Mouse (Mus musculus): ENCODE measurements around the gene Prr29. TPM values are rescaled to one million over a fixed set of nuclear protein-coding genes. Genes with fewer than 3 reads are reported as not detected.
A peak's percentile ranks its signal among the peaks of the same experiment; 100 is the strongest.
"Not testable (repeated sequence)": the region's sequence is repeated elsewhere in the genome, so short reads cannot be mapped to it uniquely, and the experiment has no call there.

The Prr29 gene
- polyA plus RNA-seq, 1 experiment from 2014 or later: 0.38 TPM

DNA sequence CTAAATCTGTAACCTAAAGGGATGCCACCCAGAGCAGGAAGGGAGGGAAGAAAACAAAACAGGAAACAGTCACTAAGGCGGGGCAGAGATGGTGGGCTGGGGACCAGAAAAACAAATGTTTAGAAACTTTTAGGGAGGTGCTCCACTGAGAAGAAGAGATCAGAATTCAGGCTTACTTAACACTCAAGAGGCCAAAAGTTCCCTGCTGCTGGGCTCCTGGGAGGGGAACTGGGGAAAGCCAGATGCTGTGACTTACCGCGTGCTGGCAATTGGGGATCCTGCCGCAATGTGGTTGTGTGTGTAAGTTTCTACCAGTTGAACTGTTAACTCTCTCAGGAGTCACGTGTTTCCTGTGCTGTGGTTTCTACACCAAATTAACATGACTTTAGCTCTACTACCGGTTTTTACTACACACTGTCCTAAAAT lies 22.5 kb downstream of the Prr29 start, which contains the start of gene Icam2:
TSS of gene Icam2 (minus strand) at position 285 of the 426 bp plus-strand sequence.
- Histone ChIP-seq H3K36me3 (no peaks in the 10 kb centered on the region), H3K27me3 (no peaks in the 10 kb centered on the region), H3K9ac (no peak within 1 kb of the TSS), H3K4me1 (peaks cover 8% of the 10 kb centered on the region), H3K9me3 (no peaks in the 10 kb centered on the region), H3K4me3 (no peak within 1 kb of the TSS), H3K27ac (no peak within 1 kb of the TSS), H3K4me2 (no peak within 1 kb of the TSS)
- ATAC-seq (ENCODE audit: insufficient number of reproducible peaks, low FRiP score, low TSS enrichment, low read depth): no peak
- 60% methylated on average over 6 of the region's 6 CpGs for WGBS

DNA sequence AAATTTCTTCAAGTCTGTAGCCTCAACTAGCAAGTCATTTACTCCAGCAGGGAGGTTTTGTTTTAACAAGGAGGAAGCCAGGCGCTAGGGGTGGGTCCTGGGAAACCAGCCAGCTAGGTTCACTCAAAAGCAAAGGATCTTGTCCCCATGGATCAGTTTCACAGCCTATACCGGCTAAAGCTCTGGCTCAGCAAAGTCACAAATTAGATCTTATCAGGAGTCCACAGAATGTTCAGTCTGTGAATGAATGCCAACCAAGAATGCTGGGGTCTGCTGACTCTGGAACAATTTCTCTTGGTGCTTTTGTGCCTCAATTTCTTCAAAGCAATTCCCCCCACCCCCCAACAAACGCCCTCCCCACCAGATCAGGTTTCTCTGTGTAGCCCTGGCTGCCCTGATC lies 24.3 kb downstream of the Prr29 start:
- ATAC-seq (ENCODE audit: insufficient number of reproducible peaks, low FRiP score, low TSS enrichment, low read depth): no peak
- WGBS: 21% methylated on average over 3 of the region's 3 CpGs
- H3K27ac ChIP-seq: 0 out of 2 replicates have a peak overlapping the region, but pooled peaks have one; percentile 11

DNA sequence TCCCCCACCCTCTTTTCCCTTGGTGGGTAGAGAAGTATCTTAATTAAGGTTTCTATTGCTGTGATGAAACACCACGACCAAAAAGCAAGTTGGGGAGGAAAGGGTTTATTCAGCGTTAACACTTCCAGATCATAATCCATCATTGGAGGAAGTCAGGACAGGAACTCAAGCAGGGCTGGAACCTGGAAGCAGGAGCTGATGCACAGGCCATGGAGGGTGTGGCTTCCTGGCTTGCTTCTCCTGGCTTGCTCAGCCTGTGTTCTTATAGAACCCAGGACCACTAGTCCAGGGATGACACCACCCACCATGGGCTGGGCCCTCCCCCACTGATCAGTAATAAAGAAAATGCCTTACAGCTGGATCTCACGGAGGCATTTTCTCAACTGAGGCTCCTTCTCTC lies 25.5 kb downstream of the Prr29 start:
- Histone ChIP-seq H3K27ac (no peak overlapping the region), H3K4me1 (peaks cover 8% of the 10 kb centered on the region), H3K4me2 (no peak overlapping the region), H3K9me3 (no peaks in the 10 kb centered on the region), H3K9ac (no peak overlapping the region), H3K4me3 (no peak overlapping the region), H3K27me3 (no peaks in the 10 kb centered on the region), H3K36me3 (0 out of 2 replicates have a peak, but pooled peaks cover 6% of the 10 kb centered on the region)
- no peak for ATAC-seq (ENCODE audit: insufficient number of reproducible peaks, low FRiP score, low TSS enrichment, low read depth)
- WGBS: 44% methylated on average over 3 of the region's 3 CpGs

More for the DNA sequence above, 24.3 kb downstream of the Prr29 start:
- Histone ChIP-seq H3K4me1 (peaks cover 8% of the 10 kb centered on the region), H3K27me3 (no peaks in the 10 kb centered on the region), H3K9ac (no peak overlapping the region), H3K36me3 (0 out of 2 replicates have a peak, but pooled peaks cover 6% of the 10 kb centered on the region), H3K4me2 (no peak overlapping the region), H3K4me3 (no peak overlapping the region), H3K9me3 (no peaks in the 10 kb centered on the region)

DNA sequence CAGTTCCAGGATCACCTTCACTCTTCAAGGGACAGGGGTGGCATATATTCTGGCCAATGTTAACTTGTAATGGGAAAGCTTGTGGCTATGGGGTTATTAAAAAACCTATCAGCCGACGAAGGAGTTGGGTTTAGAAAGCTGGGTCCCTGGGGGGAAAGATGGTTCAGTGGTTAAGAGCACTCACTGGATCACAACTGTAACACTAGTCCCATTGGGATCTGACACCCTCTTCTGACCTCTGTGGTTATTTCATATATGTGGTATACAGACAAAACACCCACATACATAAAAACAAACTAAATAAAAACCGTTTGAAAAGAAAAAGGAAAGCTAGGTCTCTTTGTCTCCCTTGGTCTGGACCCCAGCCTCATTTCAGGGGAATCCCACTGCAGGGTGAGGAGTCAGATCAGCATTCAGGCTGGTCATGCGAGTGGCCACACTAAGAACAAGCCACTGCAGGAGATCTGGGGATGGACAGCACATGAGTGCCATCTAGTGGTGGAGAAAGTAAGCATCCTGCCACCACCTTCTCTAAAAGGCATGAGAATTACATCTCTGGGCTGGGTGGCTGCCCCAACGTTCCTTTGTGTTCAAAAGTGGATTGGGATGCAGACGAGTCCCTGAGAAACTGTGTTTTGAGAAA lies 26.4 kb downstream of the Prr29 start:
- peaks cover 8% of the 10 kb centered on the region for H3K4me1 ChIP-seq
- WGBS: 32% methylated on average over 6 of the region's 6 CpGs

DNA sequence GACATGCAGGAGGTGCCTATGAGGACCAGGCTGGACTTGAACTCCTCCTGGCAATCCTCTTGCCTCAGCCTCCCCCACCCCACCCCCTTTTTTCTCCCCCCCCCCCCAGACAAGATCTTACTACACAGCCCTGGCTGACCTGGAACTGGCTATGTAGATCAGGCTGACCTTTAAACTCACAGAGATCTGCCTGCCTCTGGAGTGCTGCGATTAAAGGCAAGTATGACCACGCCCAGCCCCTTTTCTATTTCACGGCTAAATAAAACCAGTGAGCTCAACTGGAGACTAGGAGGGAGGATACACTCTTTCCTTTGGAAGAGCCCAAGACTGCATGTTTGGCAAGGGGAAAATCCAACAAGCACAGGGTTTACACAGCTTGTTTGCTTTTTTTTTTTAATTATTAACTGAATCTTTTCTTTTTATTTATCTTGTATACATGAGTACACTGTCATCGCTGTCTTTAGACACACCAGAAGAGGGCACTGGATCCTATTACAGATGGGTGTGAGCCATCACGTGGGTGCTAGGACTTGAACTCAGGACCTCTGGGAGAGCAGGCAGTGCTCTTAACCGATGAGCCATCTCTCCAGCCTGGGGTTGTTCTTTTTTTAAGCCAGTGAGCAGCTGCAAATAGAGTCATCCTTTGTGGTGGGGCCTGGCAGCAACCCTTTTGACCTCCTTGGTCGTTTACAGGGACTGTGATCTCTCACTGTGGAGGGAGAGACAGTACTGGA lies 27.5 kb downstream of the Prr29 start:
- Histone ChIP-seq H3K9me3 (no peaks in the 10 kb centered on the region), H3K4me2 (no peak overlapping the region), H3K4me1 (peaks cover 8% of the 10 kb centered on the region), H3K27ac (no peak overlapping the region), H3K9ac (no peak overlapping the region), H3K27me3 (no peaks in the 10 kb centered on the region), H3K36me3 (0 out of 2 replicates have a peak, but pooled peaks cover 8% of the 10 kb centered on the region), H3K4me3 (no peak overlapping the region)
- ATAC-seq (ENCODE audit: insufficient number of reproducible peaks, low FRiP score, low TSS enrichment, low read depth): no peak
- WGBS: 66% methylated on average over 7 of the region's 7 CpGs

More for the DNA sequence above, 26.4 kb downstream of the Prr29 start:
- 0 out of 2 replicates have a peak, but pooled peaks cover 6% of the 10 kb centered on the region for H3K36me3 ChIP-seq
- H3K4me3 ChIP-seq: no peak overlapping the region
- H3K27me3 ChIP-seq: no peaks in the 10 kb centered on the region
- H3K9ac ChIP-seq: no peak overlapping the region
- no peak overlapping the region for H3K27ac ChIP-seq
- H3K4me2 ChIP-seq: no peak overlapping the region
- H3K9me3 ChIP-seq: no peaks in the 10 kb centered on the region
- 0 out of 2 replicates have a peak, but pooled peaks have one; percentile 56 for ATAC-seq (ENCODE audit: insufficient number of reproducible peaks, low FRiP score, low TSS enrichment, low read depth)

DNA sequence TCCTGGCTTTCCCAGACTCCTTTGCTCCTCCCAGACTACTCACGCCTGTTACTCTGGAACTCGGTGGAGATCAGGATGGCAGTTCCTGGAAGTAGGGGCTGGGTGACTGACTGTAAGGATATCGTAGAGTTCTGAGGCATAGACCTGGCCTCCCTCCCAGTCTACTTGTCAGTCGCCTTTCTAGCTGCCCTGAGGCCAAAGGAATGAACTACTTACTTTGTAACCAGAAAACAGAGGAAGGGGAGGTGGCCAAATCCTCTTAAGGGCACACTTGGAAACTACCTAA lies 28.0 kb downstream of the Prr29 start:
- 50% methylated on average over 4 of the region's 4 CpGs for WGBS
- Histone ChIP-seq H3K36me3 (peaks cover 13% of the 10 kb centered on the region), H3K4me3 (no peak overlapping the region), H3K4me1 (peaks cover 8% of the 10 kb centered on the region), H3K4me2 (no peak overlapping the region), H3K27me3 (no peaks in the 10 kb centered on the region), H3K9ac (no peak overlapping the region), H3K9me3 (no peaks in the 10 kb centered on the region), H3K27ac (no peak overlapping the region)
- no peak for ATAC-seq (ENCODE audit: insufficient number of reproducible peaks, low FRiP score, low TSS enrichment, low read depth)

DNA sequence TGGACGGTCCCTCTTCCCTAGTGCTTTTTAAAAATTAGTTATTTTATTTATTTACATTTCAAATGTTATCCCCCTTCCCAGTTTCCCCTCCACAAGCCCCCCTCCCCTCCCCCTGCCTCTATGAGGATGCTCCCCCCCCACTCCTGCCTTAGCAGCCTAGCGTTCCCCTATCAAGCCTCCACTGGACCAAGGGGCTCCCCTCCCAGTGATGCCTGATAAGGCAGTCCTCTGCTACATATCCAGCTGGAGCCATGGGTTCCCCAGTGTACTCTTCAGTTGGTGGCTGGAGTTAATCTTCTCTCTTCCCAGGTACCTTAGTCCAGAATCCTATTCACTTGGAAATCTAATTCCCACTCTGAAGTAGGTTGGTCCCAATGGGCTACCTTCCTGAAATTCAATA lies 28.8 kb downstream of the Prr29 start:
- H3K4me1 ChIP-seq; H3K27me3 ChIP-seq; ATAC-seq (ENCODE audit: insufficient number of reproducible peaks, low FRiP score, low TSS enrichment, low read depth); H3K9me3 ChIP-seq; H3K4me3 ChIP-seq; H3K4me2 ChIP-seq; H3K9ac ChIP-seq; H3K27ac ChIP-seq: not testable (repeated sequence)
- peaks cover 21% of the 10 kb centered on the region for H3K36me3 ChIP-seq
- 78% methylated on average over 2 of the region's 2 CpGs for WGBS

DNA sequence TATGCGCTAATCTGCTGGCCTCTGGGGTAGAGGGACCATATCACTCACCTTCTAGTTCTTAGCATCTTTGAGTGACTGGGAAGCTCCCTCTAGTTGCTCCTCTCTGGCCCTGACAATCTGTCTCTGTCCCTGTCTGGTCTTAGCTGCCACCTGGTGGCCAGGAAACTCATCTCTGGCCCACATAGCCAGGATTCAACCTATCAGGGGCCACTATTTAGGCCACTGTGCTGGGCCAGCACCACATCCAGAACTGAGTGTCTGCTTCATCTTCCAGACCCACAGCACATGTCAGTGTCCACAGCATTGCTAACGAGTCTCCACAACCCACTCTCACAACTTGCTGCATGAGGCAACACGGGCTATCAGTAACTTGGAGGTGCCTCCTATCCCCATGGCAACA lies 32.4 kb downstream of the Prr29 start:
- WGBS: 85% methylated on average over 3 of the region's 3 CpGs
- no peaks in the 10 kb centered on the region for H3K4me1 ChIP-seq
- no peak for ATAC-seq (ENCODE audit: insufficient number of reproducible peaks, low FRiP score, low TSS enrichment, low read depth)
- no peak overlapping the region for H3K4me3 ChIP-seq
- no peak overlapping the region for H3K27ac ChIP-seq
- no peak overlapping the region for H3K9ac ChIP-seq
- H3K36me3 ChIP-seq: peaks cover 36% of the 10 kb centered on the region
- H3K9me3 ChIP-seq: no peaks in the 10 kb centered on the region
- no peaks in the 10 kb centered on the region for H3K27me3 ChIP-seq
- no peak overlapping the region for H3K4me2 ChIP-seq

- WGBS: 96% methylated on average over 8 of the region's 8 CpGs
- Histone ChIP-seq H3K36me3 (peaks cover 40% of the 10 kb centered on the region), H3K4me2 (no peak overlapping the region), H3K27me3 (no peaks in the 10 kb centered on the region), H3K9me3 (no peaks in the 10 kb centered on the region), H3K4me3 (no peak overlapping the region), H3K4me1 (no peaks in the 10 kb centered on the region), H3K27ac (no peak overlapping the region), H3K9ac (no peak overlapping the region)
- ATAC-seq (ENCODE audit: insufficient number of reproducible peaks, low FRiP score, low TSS enrichment, low read depth): no peak
Observed at GRCm38 (mm10) chr11:106398481-106398880, 33.2 kb downstream of the Prr29 start.

DNA sequence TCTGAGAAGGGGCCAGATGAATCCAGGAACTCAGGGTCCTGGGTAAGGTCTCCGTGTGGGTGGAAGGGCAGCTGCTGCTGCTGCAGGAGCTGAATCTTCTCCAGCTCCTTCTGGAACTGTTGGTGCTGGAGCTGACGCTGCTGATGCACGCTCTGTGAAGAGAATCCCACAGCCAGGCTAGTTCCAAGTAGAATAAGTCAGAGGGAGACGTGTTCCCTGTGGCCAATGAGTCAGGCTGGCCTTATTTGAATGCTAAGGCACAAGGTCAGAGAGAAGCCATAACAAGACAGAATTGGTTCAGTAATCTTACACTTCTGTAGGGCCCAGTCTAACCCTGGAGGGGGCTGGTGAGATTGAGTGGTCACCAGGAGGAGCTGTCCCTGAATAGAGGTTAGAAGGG lies 44.7 kb downstream of the Prr29 start:
- no peak for ATAC-seq (ENCODE audit: insufficient number of reproducible peaks, low FRiP score, low TSS enrichment, low read depth)
- no peaks in the 10 kb centered on the region for H3K4me1 ChIP-seq
- H3K27ac ChIP-seq: no peak overlapping the region
- no peak overlapping the region for H3K4me2 ChIP-seq
- no peaks in the 10 kb centered on the region for H3K27me3 ChIP-seq
- peaks cover 49% of the 10 kb centered on the region for H3K36me3 ChIP-seq
- WGBS: 82% methylated on average over 4 of the region's 4 CpGs
- no peaks in the 10 kb centered on the region for H3K9me3 ChIP-seq
- H3K9ac ChIP-seq: no peak overlapping the region
- H3K4me3 ChIP-seq: no peak overlapping the region

GRCm38 (mm10) chr11:106410507-106410906 lies 45.2 kb downstream of the Prr29 start:
- Histone ChIP-seq H3K36me3 (peaks cover 45% of the 10 kb centered on the region), H3K4me3 (no peak overlapping the region), H3K4me1 (no peaks in the 10 kb centered on the region), H3K27ac (no peak overlapping the region), H3K27me3 (no peaks in the 10 kb centered on the region), H3K9ac (no peak overlapping the region), H3K4me2 (no peak overlapping the region), H3K9me3 (no peaks in the 10 kb centered on the region)
- no peak for ATAC-seq (ENCODE audit: insufficient number of reproducible peaks, low FRiP score, low TSS enrichment, low read depth)
- 79% methylated on average over 3 of the region's 3 CpGs for WGBS

GRCm38 (mm10) chr11:106411157-106411556 lies 45.9 kb downstream of the Prr29 start:
- WGBS: 78% methylated on average over 2 of the region's 2 CpGs
- no peaks in the 10 kb centered on the region for H3K4me1 ChIP-seq
- no peak for ATAC-seq (ENCODE audit: insufficient number of reproducible peaks, low FRiP score, low TSS enrichment, low read depth)

More at GRCm38 (mm10) chr11:106411157-106411556, 45.9 kb downstream of the Prr29 start:
- no peaks in the 10 kb centered on the region for H3K27me3 ChIP-seq
- no peaks in the 10 kb centered on the region for H3K9me3 ChIP-seq
- no peak overlapping the region for H3K9ac ChIP-seq
- no peak overlapping the region for H3K4me2 ChIP-seq
- H3K27ac ChIP-seq: no peak overlapping the region
- peaks cover 41% of the 10 kb centered on the region for H3K36me3 ChIP-seq
- H3K4me3 ChIP-seq: no peak overlapping the region
